Mouse (Mus musculus) CD4-positive helper T cell, adult 2 months (primary cell): ENCODE data around the gene Knstrn.

ENCODE experiments used
- DNase-seq: peaks from one replicate; pipeline ENCODE4 v3.0.0-alpha.2; 2012; ENCODE audit warnings: low read depth, missing footprints, low spot score

The Knstrn gene

DNA sequence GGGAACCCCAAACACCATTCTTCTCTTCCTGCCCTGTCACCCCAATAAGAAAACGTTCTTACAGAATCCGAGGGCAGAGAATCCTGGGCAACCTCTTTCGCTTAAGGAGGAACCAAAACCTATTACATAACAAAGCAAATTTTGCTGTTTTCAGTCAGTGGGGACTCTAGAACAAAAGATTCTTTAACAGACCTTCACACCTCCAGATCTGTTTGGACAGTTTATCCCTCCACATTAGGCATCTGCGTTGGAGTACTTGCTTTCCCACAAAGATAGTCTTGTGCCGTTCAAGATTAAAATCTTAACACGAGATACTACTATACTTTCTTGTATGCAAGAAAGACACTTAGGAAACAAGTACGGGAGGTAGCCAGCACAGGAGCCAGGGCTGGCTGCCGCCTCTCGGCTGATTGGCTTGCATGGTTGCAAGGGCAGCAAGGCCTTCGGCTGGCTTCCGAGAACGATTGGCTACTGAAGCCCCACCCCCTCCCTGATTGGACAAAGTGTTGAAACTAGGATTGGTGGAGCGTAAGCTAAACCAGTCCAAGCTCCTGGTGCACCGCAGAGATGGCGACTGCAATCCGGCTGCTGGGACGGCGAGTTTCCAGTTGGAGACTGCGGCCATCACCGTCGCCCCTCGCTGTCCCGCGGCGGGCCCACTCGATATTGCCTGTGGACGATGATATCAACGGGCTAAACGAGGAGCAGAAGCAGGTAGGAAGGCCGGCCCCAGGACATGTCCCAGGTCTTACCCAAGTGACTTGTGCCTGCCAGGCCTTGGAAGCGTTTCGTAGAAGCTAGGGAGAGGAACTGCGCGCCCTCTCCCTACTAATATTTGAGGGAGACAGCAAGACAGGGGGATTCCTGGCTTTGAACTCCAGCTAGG, 47.9 kb downstream of the Knstrn start, which contains the start of gene Ivd:
TSS of gene Ivd (plus strand) at position 501 of the 886 bp plus-strand sequence.
- DNase-seq, result peak; percentile 93

GRCm38 (mm10) chr2:118862340-118862675, 48.5 kb downstream of the Knstrn start:
- DNase-seq, result no peak

DNA sequence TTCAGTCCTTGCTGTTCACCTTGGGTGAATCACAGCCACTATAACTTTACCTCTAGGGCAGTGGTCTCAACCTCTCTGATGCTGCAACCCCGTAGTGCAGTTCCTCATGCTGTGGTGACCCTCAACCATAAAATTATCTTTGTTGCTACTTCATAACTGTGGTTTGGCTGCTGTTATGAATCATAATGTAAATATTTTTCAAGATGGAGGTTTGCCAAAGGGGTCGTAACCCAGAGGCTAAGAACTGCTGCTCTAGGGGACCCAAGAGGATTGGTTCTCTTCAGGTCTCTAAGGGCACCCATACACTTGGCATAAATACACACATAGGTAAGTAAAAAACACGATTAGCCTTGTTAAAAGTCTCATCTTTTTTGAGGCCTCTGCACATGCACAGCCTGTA, 56.8 kb downstream of the Knstrn start:
- no peak for DNase-seq

GRCm38 (mm10) chr2:118871032-118871431, 57.2 kb downstream of the Knstrn start:
- no peak for DNase-seq

DNA sequence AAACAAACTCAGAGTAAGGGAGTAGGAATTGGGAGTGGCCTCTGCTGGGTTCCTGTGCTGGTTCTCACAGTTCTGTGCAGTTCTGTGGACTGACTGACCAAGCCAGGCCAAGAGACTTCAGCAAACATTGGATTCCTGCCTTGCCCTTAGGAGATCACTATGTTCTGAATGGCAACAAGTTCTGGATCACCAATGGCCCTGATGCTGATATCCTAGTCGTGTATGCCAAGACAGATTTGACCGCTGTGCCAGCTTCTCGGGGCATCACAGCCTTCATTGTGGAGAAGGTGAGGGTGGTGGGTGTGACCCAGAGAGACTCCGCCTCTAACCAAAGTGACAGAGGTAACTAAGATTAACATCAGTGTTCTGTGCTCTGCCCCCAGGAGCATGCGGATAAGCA, 59.2 kb downstream of the Knstrn start:
- no peak for DNase-seq

GRCm38 (mm10) chr2:118873890-118874430, 60.2 kb downstream of the Knstrn start:
- no peak for DNase-seq

GRCm38 (mm10) chr2:118875316-118875715, 61.5 kb downstream of the Knstrn start:
- DNase-seq, result no peak

- no peak for DNase-seq
These were observed 62.6 kb downstream of the Knstrn start for GRCm38 (mm10) chr2:118876453-118876852.

GRCm38 (mm10) chr2:118881019-118881418, 67.2 kb downstream of the Knstrn start:
- DNase-seq, result no peak

DNA sequence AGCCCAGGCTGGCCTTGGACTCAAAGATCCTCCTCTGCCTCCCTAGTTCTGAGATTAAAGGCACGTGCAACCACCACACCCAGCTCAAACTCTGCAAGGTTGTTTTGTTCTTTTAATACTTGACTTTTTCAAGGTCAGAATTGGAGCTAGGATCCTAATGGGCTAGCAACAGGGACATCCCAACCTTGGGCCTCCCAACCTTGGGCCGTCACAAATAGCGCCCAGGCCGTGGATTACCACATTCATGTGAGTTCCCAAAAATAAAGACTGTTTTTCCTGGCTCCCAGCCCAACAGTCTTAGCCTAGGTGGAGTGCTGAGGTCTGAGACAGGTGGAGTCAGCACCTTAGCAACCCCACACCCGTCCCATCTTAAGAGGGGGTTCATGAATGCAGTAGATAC, 68.2 kb downstream of the Knstrn start:
- DNase-seq, result no peak

DNA sequence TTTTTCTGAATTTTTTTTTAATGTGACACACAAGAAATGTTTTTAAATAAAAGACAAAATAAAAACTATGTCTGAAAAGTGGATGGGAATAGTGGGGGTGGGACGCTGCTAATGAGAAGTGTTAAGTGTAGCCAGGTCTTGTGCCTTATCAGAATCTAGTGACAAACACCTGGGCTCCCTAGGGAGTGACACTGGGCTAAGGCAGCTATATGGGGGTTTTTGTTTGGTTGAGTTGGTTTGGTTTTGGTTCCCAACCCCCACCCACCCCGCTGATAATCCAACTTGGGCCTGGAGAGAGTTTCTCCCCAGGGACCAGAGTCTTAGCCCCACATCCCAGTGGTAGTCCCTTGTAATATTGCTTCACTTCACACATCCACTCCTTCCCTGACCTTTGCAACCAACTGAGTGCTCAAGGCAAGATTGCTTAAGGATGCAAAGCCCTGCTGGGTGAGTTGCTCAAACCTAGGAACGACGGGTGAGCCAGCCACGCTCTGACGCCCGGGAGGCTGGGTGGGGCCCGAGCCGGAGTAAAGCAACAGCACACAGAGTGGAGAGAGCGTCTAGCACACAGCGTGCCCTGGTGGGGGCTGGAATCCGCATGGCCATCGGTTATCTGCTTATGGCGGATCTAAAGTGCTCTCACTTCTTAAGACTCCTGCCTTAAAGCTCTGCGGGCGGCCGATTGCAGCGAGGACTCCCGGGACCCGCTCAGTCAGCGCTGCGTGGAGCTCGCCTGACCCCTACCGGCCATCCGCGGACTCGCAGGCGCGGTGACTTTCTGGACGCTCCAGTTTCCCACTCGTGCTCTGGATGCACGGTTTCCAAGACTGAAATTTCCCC, 69.3 kb downstream of the Knstrn start:
- peak; percentile 74 for DNase-seq

GRCm38 (mm10) chr2:118887440-118887839, 73.6 kb downstream of the Knstrn start:
- no peak for DNase-seq

DNA sequence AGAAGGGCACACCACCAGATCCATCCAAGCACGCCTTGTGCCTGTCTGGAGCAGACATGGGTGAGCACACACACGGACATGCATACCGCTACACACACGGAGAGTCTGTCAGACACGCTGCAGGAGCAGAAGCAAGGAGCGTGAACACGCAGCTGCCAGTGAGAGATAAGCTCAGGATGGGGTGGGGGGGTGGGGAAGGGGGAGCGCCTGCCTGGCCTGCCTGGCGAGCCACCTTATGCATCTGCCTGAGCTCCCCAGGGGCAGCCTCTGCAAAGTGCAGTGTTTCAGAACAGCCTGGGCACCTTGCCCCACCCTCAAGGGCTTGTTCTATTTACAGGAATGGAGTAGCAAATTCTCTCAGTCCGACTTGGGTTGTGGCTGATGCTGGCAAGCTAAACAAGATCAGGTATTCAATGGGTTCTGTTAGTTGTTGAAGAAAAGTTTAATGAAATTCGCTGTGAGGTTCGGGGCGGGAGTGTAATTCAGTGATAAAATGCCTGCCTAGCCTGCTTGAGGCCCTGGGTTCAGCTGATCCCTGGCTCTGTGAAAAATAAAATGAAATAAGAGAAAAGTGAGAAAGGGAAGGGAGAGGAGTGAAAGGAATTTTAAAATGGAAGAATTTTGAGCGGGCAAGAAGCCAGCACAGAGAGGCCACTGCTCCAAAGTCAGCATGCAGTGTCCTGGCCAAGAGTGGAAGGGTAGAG, 74.2 kb downstream of the Knstrn start:
- no peak for DNase-seq

GRCm38 (mm10) chr2:118891173-118891572, 77.4 kb downstream of the Knstrn start:
- DNase-seq, result no peak

- peak; percentile 77 for DNase-seq
These were observed 82.4 kb downstream of the Knstrn start for GRCm38 (mm10) chr2:118895990-118896913.

GRCm38 (mm10) chr2:118896914-118897291, 83.1 kb downstream of the Knstrn start:
- no peak for DNase-seq

GRCm38 (mm10) chr2:118897392-118897791, 83.6 kb downstream of the Knstrn start:
- DNase-seq, result no peak

DNA sequence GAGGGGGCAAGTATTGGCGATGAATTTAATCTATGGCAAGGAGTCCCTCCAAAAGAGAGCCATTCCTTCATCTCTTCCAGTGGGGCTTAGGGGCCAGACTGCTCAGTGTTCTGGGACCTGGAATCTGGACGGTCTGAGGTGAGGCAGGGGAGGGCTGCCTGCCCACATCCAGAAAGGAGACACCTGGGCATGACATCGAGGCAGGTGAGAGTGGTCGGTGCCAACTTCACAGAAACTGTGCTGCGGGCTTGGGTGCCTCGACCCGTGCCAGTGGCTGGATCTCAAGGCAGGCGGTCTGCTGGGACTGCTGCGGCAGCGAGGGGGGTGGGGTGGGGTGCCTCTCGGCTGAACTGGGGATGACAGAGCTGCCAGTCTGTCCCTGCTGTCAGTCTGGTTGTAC, 84.0 kb downstream of the Knstrn start:
- no peak for DNase-seq

GRCm38 (mm10) chr2:118898771-118899170, 85.0 kb downstream of the Knstrn start:
- DNase-seq, result no peak

- DNase-seq, result no peak
These were observed 85.5 kb downstream of the Knstrn start for GRCm38 (mm10) chr2:118899306-118899705.
